Mouse (Mus musculus): ENCODE measurements around the gene Mospd3. TPM values are rescaled to one million over a fixed set of nuclear protein-coding genes. Genes with fewer than 3 reads are reported as not detected.
"Not testable (repeated sequence)": the region's sequence is repeated elsewhere in the genome, so short reads cannot be mapped to it uniquely, and the experiment has no call there.

Gene Mospd3
- polyA plus RNA-seq, 1 experiment from 2014 or later: 21.4 TPM

- WGBS: under 1% methylated on average over 23 of the region's 23 CpGs
Measured at GRCm38 (mm10) chr5:137629306-137629721, 28.5 kb upstream of the Mospd3 start.

GRCm38 (mm10) chr5:137628498-137629305 is 27.8 kb upstream of the Mospd3 start, which contains the start of the genes Fbxo24, Lrch4 and Gm20605:
Fbxo24 (minus strand) TSS chr5:137629002.
Lrch4 (plus strand) TSS chr5:137629121.
Gm20605 (plus strand) TSS chr5:137629175.
- ATAC-seq (ENCODE audit: insufficient number of reproducible peaks, low FRiP score, low TSS enrichment, low read depth) (peak; percentile 98), DNase-seq (ENCODE audit: low spot score) (peak; percentile 99)
- Histone ChIP-seq H3K9me3 (ENCODE audit: control insufficient read depth, low read length) (no peaks in the 10 kb centered on the region), H3K4me1 (ENCODE audit: control insufficient read depth, insufficient read depth, low read length) (peaks cover 21% of the 10 kb centered on the region), H3K27ac (replicated peaks; ENCODE audit: low read depth, low read length) (peak within 1 kb of the TSS; percentile 92), H3K36me3 (ENCODE audit: control insufficient read depth, insufficient read depth, low read length) (no peaks in the 10 kb centered on the region), H3K9ac (ENCODE audit: low read length) (peak within 1 kb of the TSS; percentile 82), H3K4me2 (ENCODE audit: low read depth, severe bottlenecking) (peak within 1 kb of the TSS; percentile 76), H3K27me3 (ENCODE audit: control insufficient read depth, insufficient read depth, low read length) (no peaks in the 10 kb centered on the region), H3K4me3 (ENCODE audit: low read depth, low read length) (peak within 1 kb of the TSS; percentile 91)
- under 1% methylated on average over 41 of the region's 46 CpGs for WGBS

More at GRCm38 (mm10) chr5:137629306-137629721, 28.5 kb upstream of the Mospd3 start:
- H3K27ac ChIP-seq (replicated peaks; ENCODE audit: low read depth, low read length): peak overlapping the region; percentile 92
- H3K4me3 ChIP-seq (ENCODE audit: low read depth, low read length): peak overlapping the region; percentile 91
- H3K27me3 ChIP-seq (ENCODE audit: control insufficient read depth, insufficient read depth, low read length): no peaks in the 10 kb centered on the region
- DNase-seq (ENCODE audit: low spot score): peak; percentile 74
- peak; percentile 36 for ATAC-seq (ENCODE audit: insufficient number of reproducible peaks, low FRiP score, low TSS enrichment, low read depth)
- peak overlapping the region; percentile 76 for H3K4me2 ChIP-seq (ENCODE audit: low read depth, severe bottlenecking)
- H3K9me3 ChIP-seq (ENCODE audit: control insufficient read depth, low read length): no peaks in the 10 kb centered on the region
- peak overlapping the region; percentile 82 for H3K9ac ChIP-seq (ENCODE audit: low read length)
- peaks cover 21% of the 10 kb centered on the region for H3K4me1 ChIP-seq (ENCODE audit: control insufficient read depth, insufficient read depth, low read length)
- no peaks in the 10 kb centered on the region for H3K36me3 ChIP-seq (ENCODE audit: control insufficient read depth, insufficient read depth, low read length)

- Histone ChIP-seq H3K36me3 (ENCODE audit: control insufficient read depth, insufficient read depth, low read length) (no peaks in the 10 kb centered on the region), H3K27me3 (ENCODE audit: control insufficient read depth, insufficient read depth, low read length) (no peaks in the 10 kb centered on the region), H3K4me2 (ENCODE audit: low read depth, severe bottlenecking) (peak overlapping the region; percentile 60), H3K9ac (ENCODE audit: low read length) (peak overlapping the region; percentile 38), H3K27ac (replicated peaks; ENCODE audit: low read depth, low read length) (peak overlapping the region; percentile 64), H3K9me3 (ENCODE audit: control insufficient read depth, low read length) (no peaks in the 10 kb centered on the region), H3K4me3 (ENCODE audit: low read depth, low read length) (peak overlapping the region; percentile 91), H3K4me1 (ENCODE audit: control insufficient read depth, insufficient read depth, low read length) (peaks cover 21% of the 10 kb centered on the region)
- 7% methylated on average over 9 of the region's 9 CpGs for WGBS
- DNase-seq (ENCODE audit: low spot score): no peak
- no peak for ATAC-seq (ENCODE audit: insufficient number of reproducible peaks, low FRiP score, low TSS enrichment, low read depth)
Measured at GRCm38 (mm10) chr5:137627991-137628390, 27.1 kb upstream of the Mospd3 start.

GRCm38 (mm10) chr5:137623937-137624530 is 23.2 kb upstream of the Mospd3 start:
- H3K27ac ChIP-seq (replicated peaks; ENCODE audit: low read depth, low read length): no peak overlapping the region

GRCm38 (mm10) chr5:137615347-137615746 is 14.5 kb upstream of the Mospd3 start:
- Histone ChIP-seq H3K9me3 (ENCODE audit: control insufficient read depth, low read length) (no peaks in the 10 kb centered on the region), H3K4me3 (ENCODE audit: low read depth, low read length) (no peak overlapping the region), H3K27ac (replicated peaks; ENCODE audit: low read depth, low read length) (no peak overlapping the region), H3K27me3 (ENCODE audit: control insufficient read depth, insufficient read depth, low read length) (no peaks in the 10 kb centered on the region), H3K9ac (ENCODE audit: low read length) (no peak overlapping the region), H3K4me1 (ENCODE audit: control insufficient read depth, insufficient read depth, low read length) (peaks cover 28% of the 10 kb centered on the region), H3K4me2 (ENCODE audit: low read depth, severe bottlenecking) (no peak overlapping the region), H3K36me3 (ENCODE audit: control insufficient read depth, insufficient read depth, low read length) (no peaks in the 10 kb centered on the region)
- no peak for ATAC-seq (ENCODE audit: insufficient number of reproducible peaks, low FRiP score, low TSS enrichment, low read depth)
- WGBS: 92% methylated on average over 7 of the region's 7 CpGs
- no peak for DNase-seq (ENCODE audit: low spot score)

More at GRCm38 (mm10) chr5:137623937-137624530, 23.2 kb upstream of the Mospd3 start:
- ATAC-seq (ENCODE audit: insufficient number of reproducible peaks, low FRiP score, low TSS enrichment, low read depth) (no peak), DNase-seq (ENCODE audit: low spot score) (no peak)
- H3K27me3 ChIP-seq (ENCODE audit: control insufficient read depth, insufficient read depth, low read length): no peaks in the 10 kb centered on the region
- no peak overlapping the region for H3K4me2 ChIP-seq (ENCODE audit: low read depth, severe bottlenecking)
- no peaks in the 10 kb centered on the region for H3K36me3 ChIP-seq (ENCODE audit: control insufficient read depth, insufficient read depth, low read length)
- no peak overlapping the region for H3K4me3 ChIP-seq (ENCODE audit: low read depth, low read length)
- no peak overlapping the region for H3K9ac ChIP-seq (ENCODE audit: low read length)
- no peaks in the 10 kb centered on the region for H3K9me3 ChIP-seq (ENCODE audit: control insufficient read depth, low read length)
- 87% methylated on average over 11 of the region's 11 CpGs for WGBS
- peaks cover 3% of the 10 kb centered on the region; the same call in 1 of the 2 replicates for H3K4me1 ChIP-seq (ENCODE audit: control insufficient read depth, insufficient read depth, low read length)

GRCm38 (mm10) chr5:137614921-137615320 is 14.1 kb upstream of the Mospd3 start:
- peaks cover 28% of the 10 kb centered on the region for H3K4me1 ChIP-seq (ENCODE audit: control insufficient read depth, insufficient read depth, low read length)
- H3K36me3 ChIP-seq (ENCODE audit: control insufficient read depth, insufficient read depth, low read length); DNase-seq (ENCODE audit: low spot score); H3K27ac ChIP-seq (replicated peaks; ENCODE audit: low read depth, low read length); ATAC-seq (ENCODE audit: insufficient number of reproducible peaks, low FRiP score, low TSS enrichment, low read depth); H3K27me3 ChIP-seq (ENCODE audit: control insufficient read depth, insufficient read depth, low read length); H3K9me3 ChIP-seq (ENCODE audit: control insufficient read depth, low read length); H3K9ac ChIP-seq (ENCODE audit: low read length); H3K4me2 ChIP-seq (ENCODE audit: low read depth, severe bottlenecking); H3K4me3 ChIP-seq (ENCODE audit: low read depth, low read length): not testable (repeated sequence)
- 91% methylated on average over 2 of the region's 2 CpGs for WGBS

GRCm38 (mm10) chr5:137613550-137613949 is 12.7 kb upstream of the Mospd3 start, which contains the start of gene Pcolce:
Pcolce (minus strand) TSS chr5:137613784.
- no peak for DNase-seq (ENCODE audit: low spot score)
- no peak for ATAC-seq (ENCODE audit: insufficient number of reproducible peaks, low FRiP score, low TSS enrichment, low read depth)
- no peak within 1 kb of the TSS for H3K4me2 ChIP-seq (ENCODE audit: low read depth, severe bottlenecking)
- WGBS: 46% methylated on average over 11 of the region's 11 CpGs
- H3K27ac ChIP-seq (replicated peaks; ENCODE audit: low read depth, low read length): peak within 1 kb of the TSS; percentile 97; the same call in 1 of the 2 replicates
- peaks cover 42% of the 10 kb centered on the region for H3K4me1 ChIP-seq (ENCODE audit: control insufficient read depth, insufficient read depth, low read length)
- H3K27me3 ChIP-seq (ENCODE audit: control insufficient read depth, insufficient read depth, low read length): no peaks in the 10 kb centered on the region
- peak within 1 kb of the TSS; percentile 41 for H3K9ac ChIP-seq (ENCODE audit: low read length)
- H3K9me3 ChIP-seq (ENCODE audit: control insufficient read depth, low read length): no peaks in the 10 kb centered on the region
- H3K4me3 ChIP-seq (ENCODE audit: low read depth, low read length): no peak within 1 kb of the TSS
- no peaks in the 10 kb centered on the region for H3K36me3 ChIP-seq (ENCODE audit: control insufficient read depth, insufficient read depth, low read length)

- H3K9ac ChIP-seq (ENCODE audit: low read length): peak overlapping the region; percentile 41
- no peaks in the 10 kb centered on the region for H3K27me3 ChIP-seq (ENCODE audit: control insufficient read depth, insufficient read depth, low read length)
- H3K27ac ChIP-seq (replicated peaks; ENCODE audit: low read depth, low read length): peak overlapping the region; percentile 97; the same call in 1 of the 2 replicates
- H3K9me3 ChIP-seq (ENCODE audit: control insufficient read depth, low read length): no peaks in the 10 kb centered on the region
- no peak overlapping the region for H3K4me2 ChIP-seq (ENCODE audit: low read depth, severe bottlenecking)
- DNase-seq (ENCODE audit: low spot score) (no peak), ATAC-seq (ENCODE audit: insufficient number of reproducible peaks, low FRiP score, low TSS enrichment, low read depth) (no peak)
- H3K4me3 ChIP-seq (ENCODE audit: low read depth, low read length): no peak overlapping the region
- peaks cover 46% of the 10 kb centered on the region for H3K4me1 ChIP-seq (ENCODE audit: control insufficient read depth, insufficient read depth, low read length)
- WGBS: 72% methylated on average over 5 of the region's 5 CpGs
- no peaks in the 10 kb centered on the region for H3K36me3 ChIP-seq (ENCODE audit: control insufficient read depth, insufficient read depth, low read length)
Measured at GRCm38 (mm10) chr5:137613076-137613475, 12.2 kb upstream of the Mospd3 start.

Measured in limb, embryonic 11.5 days (tissue).